Mouse (Mus musculus): ENCODE data around the gene Cldn9. TPM values are rescaled to one million over a fixed set of nuclear protein-coding genes. Genes with fewer than 3 reads are reported as not detected.

Cldn9 gene
- total RNA-seq, 2 experiments from 2014 or later: 0.23 to 0.51 TPM

DNA sequence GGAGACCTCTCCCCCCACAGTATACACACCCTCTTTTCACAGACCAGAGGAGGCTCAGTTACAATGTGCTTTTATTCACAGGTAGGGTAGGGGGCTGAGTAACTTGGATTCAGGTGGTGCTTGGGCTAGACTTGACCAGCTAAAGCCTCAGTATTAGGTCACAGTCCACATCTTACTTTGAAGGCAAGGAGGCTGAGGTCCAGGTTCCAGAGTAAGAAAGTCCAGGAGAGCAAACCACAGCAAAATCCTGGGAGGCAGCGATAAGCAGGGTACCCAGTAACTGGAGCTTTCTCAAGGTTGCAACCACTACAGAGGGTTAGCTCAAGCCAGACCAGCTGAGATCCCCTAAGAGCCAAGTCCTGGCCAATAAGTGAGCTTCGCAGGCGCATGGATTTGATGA is 1.3 kb downstream of the Cldn9 start:
- intact Hi-C loops (cut with DNase I; ENCODE audit: low total_unique reads): no loop called here
- DNase-seq: no peak

GRCm38 (mm10) chr17:23682092-23682491 is 1.7 kb downstream of the Cldn9 start:
- no peak for DNase-seq
- intact Hi-C loops (cut with DNase I; ENCODE audit: low total_unique reads): no loop called here

- intact Hi-C loops (cut with DNase I; ENCODE audit: low total_unique reads): no loop called here
Measured at GRCm38 (mm10) chr17:23681086-23681485, 2.7 kb downstream of the Cldn9 start.

GRCm38 (mm10) chr17:23680336-23680735 is 3.5 kb downstream of the Cldn9 start:
- intact Hi-C loops (cut with DNase I; ENCODE audit: low total_unique reads): no loop called here

More at GRCm38 (mm10) chr17:23681086-23681485, 2.7 kb downstream of the Cldn9 start:
- no peak for DNase-seq

DNA sequence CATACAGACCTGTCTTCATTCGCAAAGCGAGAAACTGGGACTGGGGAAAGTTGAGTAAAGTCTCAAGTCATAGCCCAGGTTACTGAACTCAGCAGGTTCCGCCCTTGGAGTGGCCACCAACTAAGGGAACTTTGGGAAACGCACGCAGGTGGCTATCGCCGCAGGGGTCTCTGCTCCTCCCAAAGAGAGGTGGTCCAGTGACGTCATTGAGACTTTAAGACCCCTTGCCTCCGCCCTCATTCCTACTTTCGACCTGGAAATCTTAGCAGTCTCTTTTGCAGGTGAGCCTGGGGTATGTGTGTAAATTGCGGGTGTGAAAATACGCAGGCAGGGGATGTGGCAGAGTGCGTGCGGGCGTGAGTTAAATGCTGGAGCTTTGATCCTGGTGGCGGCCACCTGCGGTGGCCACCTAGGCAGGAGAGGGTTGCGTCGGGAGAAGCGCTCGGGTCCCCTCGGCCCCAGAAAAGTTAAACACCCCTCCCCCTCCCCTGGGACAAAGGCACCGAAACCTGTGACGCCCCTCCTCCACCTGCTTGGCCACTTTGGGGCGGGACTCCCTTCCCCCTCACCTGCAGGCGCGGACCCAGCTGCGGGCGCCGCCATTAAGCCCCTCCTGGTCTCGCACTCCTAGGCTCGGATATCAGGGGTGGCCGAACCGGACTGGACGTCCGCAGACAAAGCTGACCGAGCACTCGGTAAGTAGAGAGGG is 4.5 kb downstream of the Cldn9 start, which contains the start of gene Cldn6:
Gene Cldn6 (plus strand): TSS at position 123 of the 709 bp plus-strand sequence.
- intact Hi-C loops (cut with DNase I; ENCODE audit: low total_unique reads): no loop called here
- no peak for DNase-seq

More at GRCm38 (mm10) chr17:23680336-23680735, 3.5 kb downstream of the Cldn9 start:
- no peak for DNase-seq

- peak; percentile 83 for DNase-seq
- intact Hi-C loops (cut with DNase I; ENCODE audit: low total_unique reads): no loop called here
Measured at GRCm38 (mm10) chr17:23677236-23677679, 6.6 kb downstream of the Cldn9 start, which contains the start of gene Tnfrsf12a. Gene Tnfrsf12a, minus strand, starts transcription at chr17:23677468.

- DNase-seq: peak; percentile 69
- intact Hi-C loops (cut with DNase I; ENCODE audit: low total_unique reads): no loop called here
Measured at GRCm38 (mm10) chr17:23676473-23677031, 7.3 kb downstream of the Cldn9 start.

DNA sequence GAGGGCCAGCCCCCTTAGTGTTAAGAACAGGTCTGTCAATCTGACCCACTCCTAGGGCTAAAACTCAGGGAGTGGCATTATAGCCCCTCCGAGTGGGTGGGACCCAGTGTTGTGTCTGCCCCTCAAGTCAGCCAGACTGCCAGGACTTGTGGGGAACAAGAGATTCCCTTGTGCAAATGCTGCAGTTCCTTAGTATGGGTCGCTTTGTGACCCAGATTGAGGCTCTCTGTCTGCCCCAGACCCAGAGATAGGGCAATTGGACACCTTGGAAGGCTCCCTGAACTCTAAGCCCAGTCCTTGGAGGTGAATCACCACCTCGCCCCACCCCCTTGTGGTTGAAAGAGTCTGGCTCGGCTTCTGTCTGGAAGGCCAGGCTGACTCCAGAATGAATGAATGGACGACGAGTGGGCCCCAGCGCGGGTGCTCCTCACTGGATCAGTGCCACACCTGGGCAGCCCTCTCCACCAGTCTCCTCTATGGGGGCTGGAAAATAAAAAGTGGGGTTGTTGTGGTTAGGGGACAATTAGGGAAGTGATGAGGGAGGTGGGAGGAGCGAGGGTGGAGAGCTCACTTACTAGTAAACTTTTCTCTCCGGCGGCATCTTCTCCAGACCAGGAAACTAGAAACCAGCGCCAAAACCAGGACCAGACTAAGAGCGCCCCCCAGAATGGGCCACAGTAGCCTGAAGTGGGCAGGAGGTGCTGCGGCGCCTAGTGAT is 8.1 kb downstream of the Cldn9 start:
- intact Hi-C loops (cut with DNase I; ENCODE audit: low total_unique reads): no loop called here
- DNase-seq: peak; percentile 75

- peak; percentile 82 for DNase-seq
- intact Hi-C loops (cut with DNase I; ENCODE audit: low total_unique reads): no loop called here
Measured at GRCm38 (mm10) chr17:23675127-23675526, 8.7 kb downstream of the Cldn9 start.

DNA sequence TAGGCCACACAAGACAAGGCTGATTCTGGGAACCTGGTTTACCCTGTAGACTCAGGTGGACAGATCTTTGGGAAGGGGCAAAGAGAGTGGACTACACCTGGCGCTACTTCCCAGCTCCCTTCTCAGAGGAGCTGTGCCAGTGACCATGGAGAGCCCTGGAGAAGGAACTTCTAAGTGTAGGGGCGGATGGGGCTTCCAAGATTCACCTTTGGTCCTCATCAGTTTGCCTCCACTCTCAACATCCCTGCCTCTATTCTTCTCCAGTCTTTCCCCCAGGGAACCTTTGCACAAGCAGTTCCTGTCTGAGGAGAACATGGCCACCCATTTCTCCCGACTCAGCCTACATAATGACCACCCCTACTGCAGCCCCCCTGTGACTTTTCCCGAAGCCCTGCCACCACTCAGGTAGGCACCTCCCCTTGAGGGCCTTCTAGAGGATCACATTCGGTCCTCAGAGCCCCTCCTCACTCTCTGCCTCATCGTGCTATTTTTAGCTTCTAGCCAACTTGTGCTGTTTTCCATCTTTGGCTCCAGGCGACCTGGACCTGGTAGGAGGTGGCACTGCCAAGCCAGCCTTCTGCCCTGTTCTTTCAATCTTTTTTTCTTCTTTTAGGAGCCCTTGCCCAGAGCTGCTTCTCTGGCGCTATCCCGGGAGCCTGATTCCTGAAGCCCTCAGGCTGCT is 9.4 kb downstream of the Cldn9 start:
- intact Hi-C loops (cut with DNase I; ENCODE audit: low total_unique reads): no loop called here
- no peak for DNase-seq

DNA sequence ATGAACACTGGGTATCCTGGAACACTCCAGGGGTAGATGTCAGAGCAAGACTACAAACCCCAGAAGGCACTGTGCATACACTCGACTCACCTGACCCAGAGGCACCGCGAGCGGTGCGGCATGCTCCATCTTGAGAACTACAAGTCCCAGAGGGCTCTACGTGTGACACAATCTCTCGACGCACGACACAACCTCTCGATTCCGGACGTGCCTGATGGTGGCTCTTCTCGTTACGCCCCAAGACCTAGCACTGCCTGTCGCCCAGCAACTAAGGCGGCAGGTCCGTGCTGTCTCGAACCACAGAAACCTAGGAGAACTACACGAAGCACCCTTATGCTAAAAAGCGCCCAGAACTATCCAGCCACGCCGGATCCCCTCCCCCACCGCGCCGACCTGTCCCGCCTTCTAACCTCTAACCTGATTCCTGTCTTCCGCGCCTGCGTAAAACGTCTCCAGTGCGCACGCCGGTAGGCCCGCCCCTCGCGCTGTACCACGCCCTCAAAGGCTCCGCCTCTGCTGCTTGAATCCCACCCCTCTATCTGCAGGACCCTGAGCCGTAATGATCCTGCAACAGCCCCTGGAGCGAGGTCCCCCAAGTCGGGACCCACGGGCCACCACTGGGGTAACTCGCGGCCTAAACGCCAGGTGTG is 10.3 kb downstream of the Cldn9 start, which contains the start of the genes Hcfc1r1 and Thoc6:
Gene Hcfc1r1 (plus strand): TSS at position 173 of the 650 bp plus-strand sequence.
Gene Thoc6 (minus strand): TSS at position 459 of the 650 bp plus-strand sequence.
- intact Hi-C loops (cut with DNase I; ENCODE audit: low total_unique reads): no loop called here
- peak; percentile 90 for DNase-seq

- no peak for DNase-seq
- intact Hi-C loops (cut with DNase I; ENCODE audit: low total_unique reads): no loop called here
Measured at GRCm38 (mm10) chr17:23672761-23673160, 11.1 kb downstream of the Cldn9 start.

- intact Hi-C loops (cut with DNase I; ENCODE audit: low total_unique reads): no loop called here
Measured at GRCm38 (mm10) chr17:23671519-23671918, 12.3 kb downstream of the Cldn9 start.

GRCm38 (mm10) chr17:23670516-23671074 is 13.2 kb downstream of the Cldn9 start:
- intact Hi-C loops (cut with DNase I; ENCODE audit: low total_unique reads): no loop called here
- no peak for DNase-seq

More at GRCm38 (mm10) chr17:23671519-23671918, 12.3 kb downstream of the Cldn9 start:
- DNase-seq: no peak

DNA sequence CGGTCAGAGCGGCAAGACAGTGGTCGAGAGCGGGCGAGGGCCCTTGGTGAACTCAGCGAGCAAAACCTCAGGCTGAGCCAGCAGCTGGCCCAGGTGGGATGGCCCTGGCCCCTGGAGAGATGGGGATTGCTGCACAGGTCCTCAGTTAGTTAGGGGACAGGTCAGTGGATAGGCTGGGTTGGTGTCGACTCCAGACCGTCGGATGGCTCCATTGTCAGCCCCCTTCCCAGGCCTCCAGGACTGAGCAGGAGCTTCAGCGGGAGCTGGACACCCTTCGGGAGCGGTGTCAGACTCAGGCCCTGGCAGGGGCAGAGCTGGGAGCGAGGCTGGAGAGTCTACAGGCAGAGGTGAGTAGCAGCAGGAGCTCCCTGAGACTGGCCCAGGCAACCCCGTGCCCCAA is 18.3 kb downstream of the Cldn9 start:
- intact Hi-C loops (cut with DNase I; ENCODE audit: low total_unique reads): no loop called here
- DNase-seq: no peak

- intact Hi-C loops (cut with DNase I; ENCODE audit: low total_unique reads): loop anchor here (5.0 kb wide), 1 partner anchor 38 kb away; no protein-coding TSS in a partner anchor
- no peak for DNase-seq
Measured at GRCm38 (mm10) chr17:23664556-23665021, 19.2 kb downstream of the Cldn9 start.

- DNase-seq: no peak
- intact Hi-C loops (cut with DNase I; ENCODE audit: low total_unique reads): loop anchor here (5.0 kb wide), 1 partner anchor 41 kb away; no protein-coding TSS in a partner anchor
Measured at GRCm38 (mm10) chr17:23661526-23661925, 22.3 kb downstream of the Cldn9 start.

DNA sequence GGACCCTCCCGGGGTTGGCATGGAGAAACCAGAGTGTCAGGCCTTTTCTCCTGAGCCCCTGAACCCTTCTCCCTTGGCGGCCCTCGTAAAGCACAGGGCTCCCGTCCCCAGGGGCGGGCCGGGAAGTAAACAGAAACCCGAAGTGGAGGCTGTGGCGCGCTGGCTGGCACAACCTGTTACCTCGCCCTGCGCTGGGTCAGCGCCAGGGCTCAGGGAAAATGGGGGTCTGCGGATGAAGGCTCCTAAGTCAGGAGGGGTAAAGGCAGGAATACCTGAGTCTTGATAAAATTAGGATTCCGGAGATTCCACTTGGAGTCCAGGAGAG is 23.0 kb downstream of the Cldn9 start:
- intact Hi-C loops (cut with DNase I; ENCODE audit: low total_unique reads): loop anchor here (5.0 kb wide), 1 partner anchor 41 kb away; no protein-coding TSS in a partner anchor
- no peak for DNase-seq

All from gastrocnemius, postnatal 14 days (tissue).